8 mouse cellular contexts compared by ENCODE assay signal in the genomic region with DNA sequence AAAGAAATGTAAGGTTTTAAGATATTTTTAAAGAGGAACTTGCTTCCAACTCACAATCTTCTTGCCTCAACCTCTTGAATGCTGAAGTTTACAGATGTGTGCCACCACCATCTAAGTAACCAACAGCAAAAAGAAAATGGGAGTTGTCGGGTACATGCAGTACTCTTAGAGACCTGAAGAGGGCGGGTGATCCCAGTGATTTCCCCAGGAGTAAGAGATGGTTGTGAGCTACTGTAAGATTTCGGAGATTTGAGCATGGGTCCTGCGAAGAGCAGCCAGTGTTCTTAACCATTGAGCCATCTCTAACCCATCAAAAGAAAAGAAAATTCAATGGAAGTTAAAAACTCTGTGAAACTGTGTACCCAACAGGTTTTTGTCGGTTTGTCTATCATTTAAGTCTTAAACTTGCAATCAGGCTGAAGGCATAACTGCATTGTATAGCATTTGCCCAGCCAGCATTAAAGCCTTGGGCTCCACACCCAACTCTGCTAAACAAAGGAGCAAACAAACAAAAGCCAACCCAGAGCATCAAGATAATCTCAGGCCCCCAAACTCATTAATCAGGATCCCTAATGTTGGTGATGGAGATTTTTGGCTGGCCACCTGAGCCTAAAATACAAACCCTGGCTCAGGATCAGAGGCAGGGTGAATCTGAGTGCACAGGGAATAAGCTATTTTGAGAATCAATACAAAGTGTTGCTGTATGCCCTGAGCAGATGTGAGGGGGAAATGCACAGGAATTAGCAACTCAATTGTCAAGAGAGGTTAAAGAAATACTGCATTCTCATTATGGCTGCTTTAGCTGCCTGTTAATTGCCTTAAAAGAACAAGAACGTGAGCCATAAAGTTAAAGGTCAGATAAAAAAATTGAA.
A peak's percentile ranks its signal among the peaks of the same experiment; 100 is the strongest.
DNase-seq lines count a peak whose midpoint lies in the region; ATAC-seq and TF ChIP-seq lines count a peak whose summit lies in the region.

No protein-coding gene starts in this region.

- TF ChIP-seq POLR2A in heart, adult 2 months (IDR thresholded peaks at IDR 0.05; ENCODE audit: insufficient read depth, low read depth, low read length), result no peak

- H3K36me3 ChIP-seq in heart, adult 2 months (ENCODE audit: control insufficient read depth, insufficient read depth, low read length), result no peaks in the 10 kb centered on the region
- no peaks in the 10 kb centered on the region for H3K36me3 ChIP-seq in embryonic facial prominence, embryonic 11.5 days (replicated peaks; ENCODE audit: control insufficient read depth, insufficient read depth, low read depth, low read length)
- H3K36me3 ChIP-seq in kidney, embryonic 16.5 days (ENCODE audit: insufficient read depth, low read length), result no peaks in the 10 kb centered on the region

- no peaks in the 10 kb centered on the region for H3K4me1 ChIP-seq in heart, adult 2 months (ENCODE audit: control insufficient read depth, insufficient read depth, low read length)
- H3K4me1 ChIP-seq in embryonic facial prominence, embryonic 11.5 days (ENCODE audit: control insufficient read depth, insufficient read depth, low read length), result no peaks in the 10 kb centered on the region
- H3K4me1 ChIP-seq in kidney, embryonic 16.5 days (ENCODE audit: insufficient read depth, low read length), result no peaks in the 10 kb centered on the region

- H3K79me2 ChIP-seq in heart, adult 2 months (replicated peaks; ENCODE audit: control insufficient read depth, insufficient read depth, low read length), result no peaks in the 10 kb centered on the region

- no peak overlapping the region for H3K4me3 ChIP-seq in heart, adult 2 months
- H3K4me3 ChIP-seq in embryonic facial prominence, embryonic 11.5 days (ENCODE audit: low read depth, low read length), result no peak overlapping the region
- H3K4me3 ChIP-seq in kidney, embryonic 16.5 days (ENCODE audit: low read length), result no peak overlapping the region

- H3K4me2 ChIP-seq in embryonic facial prominence, embryonic 11.5 days (ENCODE audit: low read depth, low read length), result no peak overlapping the region
- H3K4me2 ChIP-seq in kidney, embryonic 16.5 days (replicated peaks; ENCODE audit: low read depth, low read length), result no peak overlapping the region

- WGBS in heart, adult 2 months, result 32% methylated on average over 6 of the region's 6 CpGs
- WGBS in embryonic facial prominence, embryonic 11.5 days, result 29% methylated on average over 6 of the region's 6 CpGs
- 34% methylated on average over 6 of the region's 6 CpGs for WGBS in kidney, embryonic 16.5 days

- no peak overlapping the region for H3K27ac ChIP-seq in heart, adult 2 months
- no peak overlapping the region for H3K27ac ChIP-seq in embryonic facial prominence, embryonic 11.5 days (replicated peaks; ENCODE audit: low read depth, low read length)
- no peak overlapping the region for H3K27ac ChIP-seq in kidney, embryonic 16.5 days (ENCODE audit: low read length)

- H3K9ac ChIP-seq in heart, adult 2 months (ENCODE audit: low read depth, low read length), result no peak overlapping the region
- H3K9ac ChIP-seq in embryonic facial prominence, embryonic 11.5 days (replicated peaks; ENCODE audit: low read length), result no peak overlapping the region
- no peak overlapping the region for H3K9ac ChIP-seq in kidney, embryonic 16.5 days (replicated peaks; ENCODE audit: low read length)

- intact Hi-C loops in heart, adult 2 months (cut with DNase I), result loop anchor here (2.0 kb wide), 1 partner anchor 137 kb away; a partner anchor contains a TSS

- no peak for ATAC-seq in embryonic facial prominence, embryonic 11.5 days (replicated peaks; ENCODE audit: insufficient number of reproducible peaks, low FRiP score, low TSS enrichment, low read depth)
- ATAC-seq in kidney, embryonic 16.5 days (ENCODE audit: low FRiP score, low TSS enrichment), result 0 out of 2 replicates have a peak, but pooled peaks have one; percentile 59
- ATAC-seq in megakaryocyte-erythroid progenitor cell, adult 5-6 weeks (replicated peaks; ENCODE audit: low FRiP score, low TSS enrichment, poor library complexity, severe bottlenecking), result peak; percentile 88

- TF ChIP-seq EP300 in heart, adult 2 months (IDR thresholded peaks at IDR 0.05; ENCODE audit: insufficient read depth, low read depth, low read length), result no peak

- TF ChIP-seq CTCF in heart, adult 2 months (IDR thresholded peaks at IDR 0.05), result peak; percentile 76

- H3K27me3 ChIP-seq in heart, adult 2 months (ENCODE audit: control insufficient read depth, insufficient read depth, low read length), result no peaks in the 10 kb centered on the region
- no peaks in the 10 kb centered on the region for H3K27me3 ChIP-seq in embryonic facial prominence, embryonic 11.5 days (ENCODE audit: control insufficient read depth, insufficient read depth, low read length)
- H3K27me3 ChIP-seq in kidney, embryonic 16.5 days (ENCODE audit: insufficient read depth, low read length), result no peaks in the 10 kb centered on the region

- H3K9me3 ChIP-seq in embryonic facial prominence, embryonic 11.5 days (replicated peaks; ENCODE audit: control insufficient read depth, low read length), result no peaks in the 10 kb centered on the region
- no peaks in the 10 kb centered on the region for H3K9me3 ChIP-seq in kidney, embryonic 16.5 days (ENCODE audit: low read length)

- DNase-seq in heart, adult 2 months, result peak; percentile 12 to 33
- no peak for DNase-seq in heart, adult 11 months
- peak; percentile 57 for DNase-seq in CD4-positive helper T cell, adult 2 months (ENCODE audit: low read depth, low spot score)
- peak; percentile 19 for DNase-seq in adrenal gland, adult 8-10 months
- peak; percentile 62 for DNase-seq in embryonic facial prominence, embryonic 11.5 days (ENCODE audit: low spot score)
- peak; percentile 14 to 55 for DNase-seq in thymus, postnatal 10 days (ENCODE audit: low spot score in 2 of 2)
